In genomic region chr12:76594556-76594955, GRCm38 (mm10) we compare ENCODE assay signal across 9 mouse cellular contexts.
DNase-seq lines count a peak whose midpoint lies in the region; ATAC-seq and TF ChIP-seq lines count a peak whose summit lies in the region.
"Had no signal": no experiment of that assay in that cellular context is flagged by ENCODE, and none has a peak within 500 bp of the region (broad histone marks: within the 10 kb centered on the region; RNA-seq: fewer than 3 reads in every experiment).

No protein-coding gene starts in this region.

- no peak for TF ChIP-seq POLR2A in spleen, adult 2 months (IDR thresholded peaks at IDR 0.05; ENCODE audit: low read depth, low read length)

- 0 out of 2 replicates have a peak, but pooled peaks have one; percentile 2 for ATAC-seq in liver, embryonic 14.5 days (ENCODE audit: insufficient read depth)

- H3K4me3 ChIP-seq in heart, embryonic 10.5 days: no peak overlapping the region
- no peak overlapping the region for H3K4me3 ChIP-seq in spleen, adult 2 months (ENCODE audit: extremely low read depth, insufficient read depth, insufficient read length)
- no peak overlapping the region for H3K4me3 ChIP-seq in liver, embryonic 14.5 days (ENCODE audit: insufficient read depth in 1 of 2, low read depth in 2 of 2, low read length in 2 of 2)

- no peak for TF ChIP-seq EP300 in liver, embryonic 14.5 days (IDR thresholded peaks at IDR 0.05; ENCODE audit: low read depth)

- no peak for TF ChIP-seq CTCF in spleen, adult 2 months (IDR thresholded peaks at IDR 0.05; ENCODE audit: extremely low read depth, insufficient read depth, insufficient read length, insufficient replicate concordance)
- no peak for TF ChIP-seq CTCF in liver, embryonic 14.5 days (IDR thresholded peaks at IDR 0.05; ENCODE audit: low read depth)

- 54% methylated on average over 3 of the region's 3 CpGs for WGBS in heart, embryonic 10.5 days
- 78% methylated on average over 3 of the region's 3 CpGs for WGBS in spleen, adult 2 months
- 58% methylated on average over 3 of the region's 3 CpGs for WGBS in liver, embryonic 14.5 days (ENCODE audit: insufficient replicate concordance)

- H3K9me3 ChIP-seq in heart, embryonic 10.5 days: no peaks in the 10 kb centered on the region
- H3K9me3 ChIP-seq in liver, embryonic 14.5 days (ENCODE audit: control insufficient read depth, low read length): no peaks in the 10 kb centered on the region

- peak overlapping the region; percentile 55 for H3K4me2 ChIP-seq in liver, embryonic 14.5 days (ENCODE audit: low read depth)

- peaks cover 11% of the 10 kb centered on the region; the same call in 1 of the 2 replicates for H3K36me3 ChIP-seq in heart, embryonic 10.5 days
- no peaks in the 10 kb centered on the region for H3K36me3 ChIP-seq in spleen, adult 2 months (ENCODE audit: control insufficient read depth, insufficient read depth, low read length)
- peaks cover 46% of the 10 kb centered on the region for H3K36me3 ChIP-seq in liver, embryonic 14.5 days (replicated peaks; ENCODE audit: control insufficient read depth, insufficient read depth, low read depth)

- intact Hi-C loops in heart, postnatal 36 days (cut with DNase I): no loop called here

- H3K9ac ChIP-seq in liver, embryonic 14.5 days (replicated peaks): peak overlapping the region; percentile 55

- DNase-seq in heart, embryonic 10.5 days (ENCODE audit: low spot score): no peak
- DNase-seq in heart, postnatal 36 days: no peak
- DNase-seq in spleen, adult 2 months (ENCODE audit: low read depth in 1 of 2, low spot score in 2 of 2): no peak
- DNase-seq in spleen, postnatal 14 days (ENCODE audit: low spot score in 2 of 2): no peak
- DNase-seq in liver, embryonic 14.5 days (ENCODE audit: low read depth in 3 of 3, low spot score in 3 of 3): no peak
- no peak for DNase-seq in retina, postnatal 1 day
- no peak for DNase-seq in urinary bladder, postnatal 14 days (ENCODE audit: low spot score)
- no peak for DNase-seq in layer of hippocampus, postnatal 14 days (ENCODE audit: low spot score in 2 of 2)

- peaks cover 33% of the 10 kb centered on the region for H3K4me1 ChIP-seq in heart, embryonic 10.5 days
- H3K4me1 ChIP-seq in spleen, adult 2 months (ENCODE audit: control insufficient read depth, insufficient read depth, insufficient read length): no peaks in the 10 kb centered on the region; the same call in 1 of the 2 replicates
- H3K4me1 ChIP-seq in liver, embryonic 14.5 days (replicated peaks; ENCODE audit: control insufficient read depth in 2 of 2, insufficient read depth in 2 of 2, low read length in 1 of 2): peaks cover 22 to 28% of the 10 kb centered on the region in 2 experiments

- peak overlapping the region; percentile 74; the same call in 1 of the 2 replicates for H3K27ac ChIP-seq in heart, embryonic 10.5 days
- peak overlapping the region; percentile 61; the same call in 1 of the 2 replicates for H3K27ac ChIP-seq in spleen, adult 2 months (ENCODE audit: insufficient read depth, low read length)
- H3K27ac ChIP-seq in liver, embryonic 14.5 days: peak overlapping the region; percentile 90
- H3K27ac ChIP-seq: kidney, postnatal 0 days had no signal

- H3K27me3 ChIP-seq in heart, embryonic 10.5 days (ENCODE audit: insufficient read depth, poor library complexity, severe bottlenecking): peaks cover 13% of the 10 kb centered on the region
- H3K27me3 ChIP-seq in spleen, adult 2 months (ENCODE audit: control insufficient read depth, insufficient read depth, low read length): no peaks in the 10 kb centered on the region
- no peaks in the 10 kb centered on the region for H3K27me3 ChIP-seq in liver, embryonic 14.5 days (ENCODE audit: control insufficient read depth, insufficient read depth, low read length)
